Mouse (Mus musculus) 3T3-L1 (cell line): ENCODE measurements around the gene Sms.

Experiments
- DNase-seq: peaks from one replicate; pipeline ENCODE4 v3.0.0-alpha.2; 2015; ENCODE audit warnings: low read depth, low spot score

Gene Sms

GRCm38 (mm10) chrX:157449000-157449399 is 43.1 kb downstream of the Sms start:
- no peak for DNase-seq

GRCm38 (mm10) chrX:157447431-157447830 is 44.7 kb downstream of the Sms start:
- no peak for DNase-seq

GRCm38 (mm10) chrX:157434768-157435167 is 57.3 kb downstream of the Sms start:
- no peak for DNase-seq

- DNase-seq = no peak
Measured at GRCm38 (mm10) chrX:157419451-157419850, 72.6 kb downstream of the Sms start.

- DNase-seq = no peak
Measured at GRCm38 (mm10) chrX:157415212-157415611, 76.9 kb downstream of the Sms start, which contains the start of gene Phex. Phex (minus strand) TSS chrX:157415312.

GRCm38 (mm10) chrX:157404919-157405318 is 87.2 kb downstream of the Sms start:
- DNase-seq = no peak
